ENCODE assay signal across 16 mouse cellular contexts in genomic region chr2:105372727-105373126, GRCm38 (mm10). TPM values are rescaled to one million over a fixed set of nuclear protein-coding genes. Genes with fewer than 3 reads are reported as not detected.
DNase-seq lines count a peak whose midpoint lies in the region; ATAC-seq and TF ChIP-seq lines count a peak whose summit lies in the region.
"Had no signal": no experiment of that assay in that cellular context is flagged by ENCODE, and none has a peak within 500 bp of the region (broad histone marks: within the 10 kb centered on the region; RNA-seq: fewer than 3 reads in every experiment).

No protein-coding gene starts in this region.

- ATAC-seq in limb, embryonic 15.5 days (ENCODE audit: insufficient number of reproducible peaks, low FRiP score, low TSS enrichment, low read depth) = 0 out of 2 replicates have a peak, but pooled peaks have one; percentile 37
- no peak for ATAC-seq in cerebellum, adult (ENCODE audit: insufficient number of reproducible peaks, low FRiP score, low TSS enrichment)
- ATAC-seq: forebrain, embryonic 14.5 days had no signal

- no peak overlapping the region for H3K27ac ChIP-seq in limb, embryonic 15.5 days
- no peak overlapping the region for H3K27ac ChIP-seq in limb, embryonic 10.5 days
- no peak overlapping the region for H3K27ac ChIP-seq in kidney, adult 2 months (ENCODE audit: insufficient read depth, low read depth, low read length)
- H3K27ac ChIP-seq: heart, embryonic 13.5 days; left cerebral cortex, adult 2 months; limb, embryonic 12.5 days; liver, embryonic 14.5 days; neural tube, embryonic 13.5 days had no signal

- no peaks in the 10 kb centered on the region for H3K27me3 ChIP-seq in limb, embryonic 15.5 days
- H3K27me3 ChIP-seq in limb, embryonic 10.5 days (ENCODE audit: low read depth, poor library complexity, severe bottlenecking) = peaks cover 12% of the 10 kb centered on the region; the same call in 1 of the 2 replicates
- no peaks in the 10 kb centered on the region for H3K27me3 ChIP-seq in kidney, adult 2 months (replicated peaks; ENCODE audit: control insufficient read depth, insufficient read depth, low read length)

- no peak overlapping the region for H3K4me2 ChIP-seq in limb, embryonic 15.5 days
- H3K4me2 ChIP-seq: heart, embryonic 13.5 days; limb, embryonic 12.5 days; neural tube, embryonic 13.5 days had no signal

- no peak overlapping the region for H3K9ac ChIP-seq in limb, embryonic 15.5 days
- H3K9ac ChIP-seq: heart, embryonic 13.5 days; limb, embryonic 12.5 days; liver, embryonic 14.5 days; neural tube, embryonic 13.5 days had no signal

- H3K9me3 ChIP-seq in limb, embryonic 15.5 days = no peaks in the 10 kb centered on the region
- H3K9me3 ChIP-seq in limb, embryonic 10.5 days (replicated peaks) = no peaks in the 10 kb centered on the region
- H3K9me3 ChIP-seq: heart, embryonic 13.5 days; limb, embryonic 12.5 days; neural tube, embryonic 13.5 days had no signal

- no peak for TF ChIP-seq POLR2A in kidney, adult 2 months (IDR thresholded peaks at IDR 0.05; ENCODE audit: low read depth, low read length)

- no peak for DNase-seq in limb, embryonic 10.5 days (ENCODE audit: low spot score)
- DNase-seq in kidney, adult 2 months = peak; percentile 61
- DNase-seq in kidney, postnatal 14 days = peak; percentile 9
- DNase-seq in lung, postnatal 14 days = no peak
- no peak for DNase-seq in frontal cortex, postnatal 25 days (ENCODE audit: low spot score in 2 of 2)
- DNase-seq: cerebellum, postnatal 10 days; right cerebral cortex, postnatal 4 days; thymus, adult 18-20 months had no signal

- WGBS in limb, embryonic 15.5 days = 71% methylated on average over 5 of the region's 5 CpGs
- 85% methylated on average over 5 of the region's 5 CpGs for WGBS in limb, embryonic 10.5 days
- 47% methylated on average over 5 of the region's 5 CpGs for WGBS in kidney, adult 2 months

- peaks cover 7% of the 10 kb centered on the region; the same call in 1 of the 2 replicates for H3K4me1 ChIP-seq in limb, embryonic 15.5 days
- H3K4me1 ChIP-seq in limb, embryonic 10.5 days = peaks cover 9% of the 10 kb centered on the region; the same call in 1 of the 2 replicates
- H3K4me1 ChIP-seq in kidney, adult 2 months (ENCODE audit: control insufficient read depth, insufficient read depth, low read length) = peaks cover 3% of the 10 kb centered on the region; the same call in 1 of the 2 replicates

- no peak overlapping the region for H3K4me3 ChIP-seq in limb, embryonic 15.5 days
- H3K4me3 ChIP-seq in limb, embryonic 10.5 days = no peak overlapping the region
- no peak overlapping the region for H3K4me3 ChIP-seq in kidney, adult 2 months (ENCODE audit: insufficient read depth, low read depth, low read length)
- H3K4me3 ChIP-seq: heart, embryonic 13.5 days; left cerebral cortex, adult 2 months; limb, embryonic 12.5 days; neural tube, embryonic 13.5 days had no signal

- no peaks in the 10 kb centered on the region for H3K36me3 ChIP-seq in limb, embryonic 15.5 days
- no peaks in the 10 kb centered on the region for H3K36me3 ChIP-seq in limb, embryonic 10.5 days
- no peaks in the 10 kb centered on the region for H3K36me3 ChIP-seq in kidney, adult 2 months (ENCODE audit: control insufficient read depth, insufficient read depth, low read length)
- H3K36me3 ChIP-seq: heart, embryonic 13.5 days; limb, embryonic 12.5 days; neural tube, embryonic 13.5 days had no signal

- TF ChIP-seq CTCF in kidney, adult 2 months (conservative IDR thresholded peaks at IDR 0.05; ENCODE audit: insufficient read depth, insufficient read length, low read depth, low read length) = no peak

RNA-seq across cellular contexts. Expression of gene Rcn1, which starts 26.4 kb away (rescaled TPM):
- 296 and 303 TPM in 2 replicates for polyA plus RNA-seq in limb, embryonic 15.5 days (2015; fragmentation: Nextera tagmentation; extraction: Ambion mirVana)
- 96.8 and 116 TPM in 2 replicates for polyA plus RNA-seq in limb, embryonic 10.5 days (2016; fragmentation: Nextera tagmentation; extraction: Ambion mirVana)
- 5.3 and 5.4 TPM in 2 replicates for polyA plus RNA-seq in kidney, adult 2 months (2012; rRNA removed)

Comparison
In these comparisons a context has a peak if more than half of its experiments do, and no peak if none do; other contexts are left out.
1. DNase-seq: peak in kidney, adult 2 months (single experiment) and kidney, postnatal 14 days (single experiment); none in limb, embryonic 10.5 days (single experiment), lung, postnatal 14 days (single experiment) and frontal cortex, postnatal 25 days (0 of 2).
2. RNA of gene Rcn1, which starts 26.4 kb away (polyA plus RNA-seq): 296 to 303 TPM in limb, embryonic 15.5 days and 96.8 to 116 TPM in limb, embryonic 10.5 days; 5.3 to 5.4 TPM in kidney, adult 2 months; every median in the first group is over 10 times any median in the second.